Mouse (Mus musculus) megakaryocyte, adult 5-6 weeks (primary cell): ENCODE data around the gene Ireb2. TPM values are rescaled to one million over a fixed set of nuclear protein-coding genes. Genes with fewer than 3 reads are reported as not detected.
A peak's percentile ranks its signal among the peaks of the same experiment; 100 is the strongest.
"Not testable (repeated sequence)": the region's sequence is repeated elsewhere in the genome, so short reads cannot be mapped to it uniquely, and the experiment has no call there.

ENCODE experiments used
- ATAC-seq: 2 replicates; pipeline ENCODE4 v1.8.0; 2016; ENCODE audit warnings: mild to moderate bottlenecking, inconsistent platforms; ENCODE audit not compliant: poor library complexity, severe bottlenecking
- total RNA-seq, 2 experiments: library from RNA; stranded (forward) in 1 of 2; stranded (reverse) in 1 of 2; fragments of 153-499, 151-499 nt in 1 of 2; fragments of 221-1000, 200-1000 nt in 1 of 2; gene quantifications; 2 replicates each; pipeline versions ENCODE4 v1.2.3 to v1.2.4; 2015 to 2017

Ireb2 gene
- total RNA-seq (2015) (44.2 and 47.9 TPM in 2 replicates), total RNA-seq (2017) (37.6 and 41.2 TPM in 2 replicates)

DNA sequence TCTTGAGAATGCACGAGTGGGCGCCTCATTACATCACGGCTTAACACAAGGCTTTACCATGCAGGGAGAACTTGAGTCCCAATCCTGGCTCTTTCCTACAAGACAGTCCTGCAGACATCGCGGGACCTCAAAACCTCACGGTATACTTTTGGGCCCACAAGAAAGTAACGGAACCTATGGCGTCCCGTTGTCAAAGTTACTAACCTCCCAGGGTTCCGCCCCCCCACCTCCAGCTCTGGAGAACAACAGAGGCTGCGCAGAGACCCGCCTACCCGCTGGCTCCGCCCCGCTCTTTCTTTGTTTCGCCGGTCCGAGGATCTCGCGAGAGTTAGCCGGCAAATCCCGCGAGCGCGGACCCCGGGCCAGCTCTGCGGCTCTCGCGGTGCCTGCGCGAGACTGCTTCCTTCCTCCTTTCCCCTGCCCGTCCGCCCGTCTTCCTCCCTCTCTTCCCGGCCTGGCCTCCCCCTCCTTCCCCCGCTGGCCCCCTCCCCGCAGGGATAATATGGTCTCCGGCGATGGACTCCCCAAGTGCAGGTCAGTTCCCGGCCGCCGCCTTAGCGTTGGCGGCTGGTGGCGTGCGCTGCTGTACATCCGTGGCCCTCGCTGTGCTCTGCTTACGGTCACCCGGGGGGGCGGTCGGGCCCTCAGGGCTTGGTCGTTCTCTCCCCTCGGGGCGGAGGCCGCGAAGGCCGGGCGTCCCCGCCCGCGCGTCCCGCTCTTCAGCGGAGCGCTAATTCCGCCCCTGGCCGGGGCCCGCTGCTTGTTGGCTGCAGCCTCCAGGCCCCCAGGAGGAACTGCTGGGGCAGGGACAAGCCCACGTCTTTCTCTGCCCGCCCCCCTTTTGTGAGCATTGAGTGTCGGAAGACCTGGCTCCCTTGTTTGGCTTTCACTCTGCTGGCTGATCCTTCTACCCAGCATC, at the start of gene Ireb2:
TSS of gene Ireb2 (plus strand) at position 427 of the 919 bp plus-strand sequence.
- ATAC-seq, result peak; percentile 98

- no peak for ATAC-seq
These were observed 46.9 kb upstream of the Ireb2 start for GRCm38 (mm10) chr9:54816508-54817201.

GRCm38 (mm10) chr9:54821442-54822100, 42.0 kb upstream of the Ireb2 start:
- peak; percentile 56; the same call in 1 of the 2 replicates for ATAC-seq

GRCm38 (mm10) chr9:54829760-54830159, 33.8 kb upstream of the Ireb2 start:
- ATAC-seq, result 0 out of 2 replicates have a peak, but pooled peaks have one; percentile 27

- peak; percentile 60 for ATAC-seq
These were observed 33.0 kb upstream of the Ireb2 start for GRCm38 (mm10) chr9:54830624-54831023.

GRCm38 (mm10) chr9:54833831-54834230, 29.8 kb upstream of the Ireb2 start:
- ATAC-seq, result no peak

DNA sequence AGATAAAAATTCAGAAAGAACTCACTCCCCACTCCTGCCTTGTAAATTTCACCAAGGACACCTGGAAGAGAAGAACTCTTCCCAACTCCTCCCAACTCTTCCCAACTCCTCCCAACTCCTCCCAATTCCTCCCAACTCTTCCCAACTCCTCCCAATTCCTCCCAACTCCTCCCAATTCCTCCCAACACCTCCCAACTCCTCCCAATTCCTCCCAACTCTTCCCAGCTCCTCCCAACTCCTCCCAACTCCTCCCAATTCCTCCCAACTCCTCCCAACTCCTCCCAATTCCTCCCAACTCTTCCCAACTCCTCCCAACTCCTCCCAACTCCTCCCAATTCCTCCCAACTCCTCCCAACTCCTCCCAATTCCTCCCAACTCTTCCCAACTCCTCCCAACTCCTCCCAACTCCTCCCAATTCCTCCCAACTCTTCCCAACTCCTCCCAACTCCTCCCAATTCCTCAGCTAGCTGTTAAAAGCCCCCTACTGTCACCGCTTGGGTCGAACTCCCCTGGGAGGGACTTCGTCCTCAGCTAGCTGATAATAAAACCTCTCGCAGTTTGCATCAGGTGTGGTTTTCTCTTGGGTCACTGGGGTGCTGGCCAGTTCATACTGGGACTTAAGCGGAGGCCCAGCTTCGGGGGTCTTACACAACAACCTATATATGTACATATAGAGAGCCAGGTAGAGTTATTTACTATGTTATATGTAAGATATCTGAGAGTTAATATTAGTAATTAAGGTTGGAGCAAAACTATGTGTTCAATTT, 27.5 kb upstream of the Ireb2 start:
- ATAC-seq, result not testable (repeated sequence)

DNA sequence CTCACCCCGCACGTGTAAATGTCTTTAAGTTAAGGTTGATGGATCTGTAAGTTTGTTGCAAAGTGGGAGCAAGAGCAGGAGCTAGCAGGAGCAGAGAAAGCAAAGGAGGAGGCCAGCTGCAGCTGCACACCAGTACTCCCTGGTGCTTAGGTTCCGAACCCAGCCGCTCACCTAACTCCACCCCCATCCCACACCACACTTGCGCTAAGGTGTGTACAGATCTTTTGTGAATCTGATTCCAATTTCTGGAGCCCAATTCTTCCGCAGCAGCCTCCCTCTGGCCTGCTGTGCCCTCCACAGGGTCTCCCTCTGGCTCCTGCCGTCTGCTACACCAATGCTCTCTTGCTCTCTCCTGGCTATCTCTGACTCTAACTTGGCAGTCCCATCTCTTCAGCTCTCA, 25.8 kb upstream of the Ireb2 start:
- ATAC-seq, result no peak

DNA sequence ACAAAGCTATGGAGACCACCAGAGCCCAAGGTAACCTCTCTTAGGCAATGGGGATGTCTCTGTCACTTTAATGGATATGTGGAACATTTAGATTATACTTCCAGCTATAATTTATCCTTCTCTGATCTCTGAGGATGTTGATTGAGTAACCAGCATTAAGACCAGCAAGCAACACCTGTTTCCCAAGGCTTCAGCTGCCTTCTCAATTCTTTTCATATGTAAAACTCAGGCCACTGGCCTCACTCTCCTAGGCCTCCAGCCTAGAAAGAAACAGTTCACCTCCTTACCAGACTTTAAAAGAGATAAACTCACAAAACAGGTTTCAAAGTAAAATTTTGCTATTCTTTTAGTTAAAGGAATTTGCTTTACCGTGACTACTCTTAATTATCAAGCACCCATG, 23.4 kb upstream of the Ireb2 start:
- ATAC-seq, result no peak

DNA sequence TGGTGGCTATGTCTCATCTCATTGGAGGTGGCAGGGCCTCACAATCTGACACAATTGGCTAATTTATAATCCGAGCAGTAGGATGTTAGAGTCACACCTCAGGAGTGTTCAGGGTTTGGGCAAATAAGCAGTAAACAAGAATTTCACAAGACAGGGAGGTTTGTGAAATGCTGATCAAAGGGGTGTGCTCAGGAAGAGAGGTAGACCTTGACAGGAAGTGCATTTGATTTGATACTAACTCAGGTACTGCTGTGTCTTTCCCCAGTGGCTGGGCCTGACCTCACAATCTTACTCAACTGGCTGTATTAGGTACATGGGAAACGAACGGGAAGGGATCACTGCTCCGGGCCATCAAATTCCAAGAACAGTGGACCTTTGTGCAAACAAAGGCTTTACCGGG, 21.3 kb upstream of the Ireb2 start:
- no peak for ATAC-seq

GRCm38 (mm10) chr9:54843887-54844286, 19.7 kb upstream of the Ireb2 start:
- ATAC-seq, result no peak

DNA sequence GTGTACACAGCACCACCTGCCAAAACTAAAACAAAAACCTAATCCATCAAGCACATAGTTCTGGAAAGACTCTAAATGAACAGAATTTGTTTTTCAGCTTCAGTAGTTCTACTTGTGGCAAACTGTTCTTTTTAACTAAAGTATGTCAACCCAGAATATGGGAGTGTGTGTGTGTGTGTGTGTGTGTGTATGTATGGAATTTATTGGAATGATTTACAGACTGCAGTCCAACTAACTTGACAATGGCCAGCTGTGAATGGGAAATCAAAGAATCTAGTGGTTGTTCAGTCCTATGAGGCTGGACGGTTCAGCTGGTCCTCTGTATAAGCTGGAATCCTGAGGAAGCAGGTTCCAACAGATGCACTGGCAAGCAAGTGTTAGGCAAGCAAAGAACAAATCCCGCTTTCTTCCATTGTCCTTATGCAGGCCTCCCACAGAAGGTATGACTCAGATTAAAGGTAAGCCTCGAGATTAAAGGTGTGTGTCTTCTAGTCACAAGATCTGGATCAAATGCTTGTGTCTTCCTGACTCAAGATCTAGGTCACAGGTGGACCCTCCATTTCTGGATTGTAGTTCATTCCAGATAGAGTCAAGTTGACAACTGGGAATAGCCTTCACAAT, 18.9 kb upstream of the Ireb2 start:
- no peak for ATAC-seq

- no peak for ATAC-seq
These were observed 15.4 kb upstream of the Ireb2 start for GRCm38 (mm10) chr9:54848203-54848602.

GRCm38 (mm10) chr9:54853036-54853435, 10.6 kb upstream of the Ireb2 start:
- not testable (repeated sequence) for ATAC-seq

DNA sequence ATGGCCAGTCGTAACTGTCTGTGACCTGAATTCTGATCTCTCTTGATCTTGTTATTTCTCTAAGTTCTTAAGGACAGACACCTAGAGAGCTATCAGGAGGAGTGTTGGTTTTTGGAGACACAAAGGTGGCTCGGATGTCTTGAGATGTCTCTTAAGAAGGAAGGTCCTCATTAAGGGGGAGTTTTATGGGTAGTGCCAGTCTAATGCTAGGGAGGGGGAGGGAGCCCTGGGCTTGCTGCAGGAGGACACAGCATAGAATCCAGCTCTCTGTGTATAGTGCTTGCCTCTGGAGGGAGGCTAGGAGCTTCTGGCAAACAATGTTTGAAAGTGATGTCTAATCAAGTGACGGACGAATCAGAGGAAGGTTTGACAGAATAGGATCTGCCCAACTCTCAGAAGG, 10.0 kb upstream of the Ireb2 start:
- ATAC-seq, result no peak

- no peak for ATAC-seq
These were observed 8.0 kb upstream of the Ireb2 start for GRCm38 (mm10) chr9:54855638-54856037.

GRCm38 (mm10) chr9:54856121-54856520, 7.5 kb upstream of the Ireb2 start:
- no peak for ATAC-seq

GRCm38 (mm10) chr9:54857474-54857873, 6.1 kb upstream of the Ireb2 start:
- ATAC-seq, result no peak

DNA sequence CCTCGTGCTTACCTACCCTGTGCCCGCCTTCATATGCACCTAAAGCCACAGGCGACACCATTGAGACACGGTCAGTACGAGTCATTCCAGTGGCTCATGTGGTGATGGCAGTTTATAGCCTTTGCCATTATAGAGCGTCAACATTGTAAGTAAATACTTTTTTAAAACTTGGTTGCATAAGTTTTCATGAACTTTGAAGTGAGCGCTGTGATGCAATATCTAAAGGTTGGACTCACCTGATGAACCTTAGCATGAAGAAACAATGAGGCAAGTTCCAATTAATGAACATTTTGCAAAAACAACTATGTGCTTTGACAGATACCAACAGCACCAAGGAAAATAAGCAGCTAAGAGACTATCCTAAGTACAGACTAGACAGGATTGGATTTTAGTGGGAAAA, 3.1 kb upstream of the Ireb2 start:
- ATAC-seq, result no peak

DNA sequence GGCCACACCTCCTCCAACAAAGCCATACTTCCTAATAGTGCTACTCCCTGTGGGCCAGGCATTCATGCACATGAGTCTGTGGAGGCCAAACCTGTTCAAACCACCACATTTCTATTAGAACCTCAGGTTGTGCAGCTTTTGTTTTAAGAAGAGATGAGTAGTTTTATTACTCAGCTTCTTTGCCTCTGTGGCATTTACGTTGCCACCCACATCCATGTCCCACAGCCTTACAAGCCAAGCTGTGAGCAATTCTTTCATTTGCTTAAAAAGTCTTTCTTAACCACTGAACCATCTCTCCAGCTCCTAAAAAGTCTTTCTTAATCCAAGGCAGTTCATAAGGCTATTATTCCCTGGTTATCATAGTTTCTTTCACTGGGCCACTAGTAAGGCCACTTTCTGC, 15.2 kb downstream of the Ireb2 start:
- ATAC-seq, result no peak
